Comparison of ENCODE assay signal across 12 mouse cellular contexts in genomic region chr17:4541020-4541743, GRCm38 (mm10).
DNase-seq lines count a peak whose midpoint lies in the region; ATAC-seq lines count a peak whose summit lies in the region.
"Had no signal": no experiment of that assay in that cellular context is flagged by ENCODE, and none has a peak within 500 bp of the region (broad histone marks: within the 10 kb centered on the region; RNA-seq: fewer than 3 reads in every experiment).

No protein-coding gene starts in this region.

- 29% methylated on average over 7 of the region's 7 CpGs for WGBS in hindbrain, embryonic 12.5 days
- 33% methylated on average over 7 of the region's 7 CpGs for WGBS in midbrain, embryonic 11.5 days

- H3K4me3 ChIP-seq in hindbrain, embryonic 12.5 days: no peak overlapping the region
- no peak overlapping the region for H3K4me3 ChIP-seq in midbrain, embryonic 11.5 days (ENCODE audit: low read depth, low read length)
- H3K4me3 ChIP-seq: liver, embryonic 13.5 days had no signal

- no peaks in the 10 kb centered on the region for H3K36me3 ChIP-seq in hindbrain, embryonic 12.5 days
- no peaks in the 10 kb centered on the region for H3K36me3 ChIP-seq in midbrain, embryonic 11.5 days (ENCODE audit: control insufficient read depth, insufficient read depth, low read length)
- H3K36me3 ChIP-seq: liver, embryonic 13.5 days had no signal

- H3K27ac ChIP-seq in hindbrain, embryonic 12.5 days: peak overlapping the region; percentile 46
- no peak overlapping the region for H3K27ac ChIP-seq in midbrain, embryonic 11.5 days (ENCODE audit: low read depth, low read length)
- H3K27ac ChIP-seq: liver, embryonic 13.5 days; macrophage had no signal

- peak; percentile 2 for DNase-seq in right cerebral cortex, adult 18-20 months
- no peak for DNase-seq in right cerebral cortex, postnatal 14 days
- DNase-seq in midbrain, embryonic 11.5 days (ENCODE audit: low spot score, missing footprints): no peak
- DNase-seq in retina, embryonic 14.5 days (ENCODE audit: low spot score): peak; percentile 51
- DNase-seq in adrenal gland, adult (ENCODE audit: inconsistent age in 2 of 2, low spot score in 1 of 2): no peak
- DNase-seq in kidney, adult 18-20 months: no peak
- DNase-seq: heart, postnatal 14 days; liver, embryonic 13.5 days had no signal

- H3K4me1 ChIP-seq in hindbrain, embryonic 12.5 days: peaks cover 11% of the 10 kb centered on the region
- H3K4me1 ChIP-seq in midbrain, embryonic 11.5 days (ENCODE audit: control insufficient read depth, insufficient read depth, low read length): no peaks in the 10 kb centered on the region
- H3K4me1 ChIP-seq: liver, embryonic 13.5 days had no signal

- H3K9me3 ChIP-seq in hindbrain, embryonic 12.5 days (replicated peaks): no peaks in the 10 kb centered on the region
- no peaks in the 10 kb centered on the region for H3K9me3 ChIP-seq in midbrain, embryonic 11.5 days (ENCODE audit: control insufficient read depth, low read length)
- H3K9me3 ChIP-seq: liver, embryonic 13.5 days had no signal

- ATAC-seq in hindbrain, embryonic 12.5 days (ENCODE audit: low FRiP score): peak; percentile 84
- peak; percentile 76 for ATAC-seq in midbrain, embryonic 11.5 days (ENCODE audit: low FRiP score)
- ATAC-seq in activated CD4-positive, CD25-positive, alpha-beta regulatory T cell, adult 4 months: no peak
- ATAC-seq: CD4-positive, CD25-positive, alpha-beta regulatory T cell, adult 4 months had no signal

- H3K4me2 ChIP-seq in hindbrain, embryonic 12.5 days (replicated peaks): no peak overlapping the region
- no peak overlapping the region for H3K4me2 ChIP-seq in midbrain, embryonic 11.5 days
- H3K4me2 ChIP-seq: liver, embryonic 13.5 days had no signal

- H3K27me3 ChIP-seq in hindbrain, embryonic 12.5 days: no peaks in the 10 kb centered on the region
- no peaks in the 10 kb centered on the region for H3K27me3 ChIP-seq in midbrain, embryonic 11.5 days (ENCODE audit: control insufficient read depth, insufficient read depth, low read length)
- H3K27me3 ChIP-seq: liver, embryonic 13.5 days had no signal

- no peak overlapping the region for H3K9ac ChIP-seq in hindbrain, embryonic 12.5 days
- no peak overlapping the region for H3K9ac ChIP-seq in midbrain, embryonic 11.5 days (ENCODE audit: low read length)
- H3K9ac ChIP-seq: liver, embryonic 13.5 days had no signal

Comparison
In these comparisons a context has a peak if more than half of its experiments do, and no peak if none do; other contexts are left out.
1. DNase-seq: peak in right cerebral cortex, adult 18-20 months (single experiment) and retina, embryonic 14.5 days (single experiment); none in right cerebral cortex, postnatal 14 days (single experiment), midbrain, embryonic 11.5 days (single experiment), adrenal gland, adult (0 of 2) and kidney, adult 18-20 months (single experiment).